Mouse (Mus musculus): Measurements from ENCODE around the gene Map10. TPM values are rescaled to one million over a fixed set of nuclear protein-coding genes. Genes with fewer than 3 reads are reported as not detected.
A peak's percentile ranks its signal among the peaks of the same experiment; 100 is the strongest.

The Map10 gene
- total RNA-seq, 2 experiments from 2014 or later, result 5.3 to 6.2 TPM

DNA sequence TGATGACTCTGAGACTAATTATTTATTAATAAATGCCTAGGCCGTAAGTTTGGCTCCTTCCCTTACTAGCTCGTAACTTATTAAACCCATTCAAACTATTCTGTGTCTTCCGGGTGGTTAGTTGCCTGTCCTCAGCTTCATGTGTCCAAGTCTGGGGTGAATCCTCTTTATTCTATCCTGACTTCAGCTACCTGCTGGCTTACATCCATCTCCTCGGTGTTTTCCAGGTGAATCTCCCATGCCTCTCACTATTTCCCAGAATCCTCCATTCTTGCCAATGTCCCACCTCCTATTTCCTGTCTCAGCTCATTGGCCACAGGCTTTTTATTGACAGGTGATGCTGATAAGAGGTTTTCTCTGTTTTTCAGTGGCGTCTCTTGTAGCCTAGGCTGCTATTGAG lies 39.6 kb downstream of the Map10 start:
- DNase-seq (ENCODE audit: low spot score in 2 of 2), result no peak

DNA sequence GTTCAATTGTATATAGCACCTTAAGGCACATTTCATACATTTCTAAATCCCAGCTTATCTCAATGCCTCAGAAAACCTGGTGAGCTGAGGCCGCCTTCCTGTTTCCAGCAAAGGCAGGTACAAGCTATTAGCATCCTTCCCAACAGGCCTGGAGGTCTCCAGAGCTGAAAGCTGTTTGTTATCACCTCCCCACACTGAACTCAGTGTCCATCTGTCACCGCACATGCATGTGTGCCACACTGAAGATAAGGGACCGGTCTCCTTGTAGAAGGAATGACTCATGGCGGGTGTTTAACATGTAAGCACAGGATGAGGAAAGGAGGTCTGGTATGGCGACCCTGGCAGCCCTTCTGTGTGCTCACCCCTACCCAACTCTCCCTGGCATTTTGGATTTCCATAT lies 41.9 kb downstream of the Map10 start:
- no peak for DNase-seq (ENCODE audit: low spot score in 2 of 2)

DNA sequence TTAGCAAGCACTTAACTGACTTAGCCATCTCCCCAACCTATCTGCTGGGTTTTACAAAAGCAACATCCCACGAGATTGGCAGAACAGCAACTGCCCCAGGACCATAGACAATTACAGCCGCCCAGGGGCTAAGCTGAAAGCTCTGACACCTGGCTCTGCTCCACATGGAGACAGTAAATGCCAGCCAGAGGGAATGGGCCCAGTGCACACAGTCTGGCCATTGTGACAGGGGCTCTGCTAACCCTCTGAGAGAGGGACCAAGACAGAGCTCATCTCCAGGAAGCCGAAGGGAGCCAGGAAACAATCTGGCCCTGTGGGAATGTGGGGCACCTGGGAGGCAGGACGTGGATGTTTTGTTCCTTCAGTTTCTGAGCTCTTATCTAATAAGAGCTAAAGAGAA lies 46.6 kb downstream of the Map10 start:
- DNase-seq (ENCODE audit: low spot score in 2 of 2), result no peak

DNA sequence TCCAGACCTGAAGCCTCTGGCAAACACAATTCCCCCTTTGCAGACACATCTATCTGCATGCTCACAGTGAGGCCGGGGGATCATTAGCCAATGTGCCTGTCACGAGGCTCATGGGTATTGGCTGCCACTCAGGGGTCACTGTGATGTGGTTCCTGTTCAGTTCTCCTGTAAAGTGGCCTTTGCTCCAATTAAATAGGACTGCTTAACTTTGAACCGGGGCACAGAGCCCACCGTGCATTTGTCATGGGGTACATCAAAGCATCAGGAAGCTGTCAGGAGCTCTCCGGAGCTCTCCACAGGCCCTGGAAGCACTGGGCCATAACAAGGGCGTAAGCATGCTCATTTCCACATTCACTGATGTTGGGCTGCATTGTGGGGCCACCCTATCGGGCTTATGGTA lies 47.0 kb downstream of the Map10 start:
- DNase-seq (ENCODE audit: low spot score in 2 of 2), result no peak

DNA sequence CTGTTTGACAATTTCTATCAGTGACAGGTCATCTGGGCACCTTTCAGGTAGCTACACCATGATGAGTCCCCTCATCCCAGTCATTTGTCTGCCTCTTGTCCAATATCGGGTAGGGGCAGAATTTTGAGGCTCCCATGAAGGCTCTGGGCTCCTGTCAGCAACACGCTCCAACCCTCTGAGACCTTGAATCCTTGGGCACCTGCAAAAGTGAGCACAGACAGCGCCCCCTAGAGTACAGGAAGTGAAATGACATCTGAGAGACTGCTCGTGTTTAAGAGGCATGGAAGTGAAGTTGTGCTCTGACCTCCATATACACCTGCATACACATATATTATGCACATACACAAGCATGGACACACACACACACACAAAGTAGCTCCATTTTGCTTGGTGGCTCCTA lies 49.3 kb downstream of the Map10 start:
- DNase-seq (ENCODE audit: low spot score in 2 of 2), result no peak

DNA sequence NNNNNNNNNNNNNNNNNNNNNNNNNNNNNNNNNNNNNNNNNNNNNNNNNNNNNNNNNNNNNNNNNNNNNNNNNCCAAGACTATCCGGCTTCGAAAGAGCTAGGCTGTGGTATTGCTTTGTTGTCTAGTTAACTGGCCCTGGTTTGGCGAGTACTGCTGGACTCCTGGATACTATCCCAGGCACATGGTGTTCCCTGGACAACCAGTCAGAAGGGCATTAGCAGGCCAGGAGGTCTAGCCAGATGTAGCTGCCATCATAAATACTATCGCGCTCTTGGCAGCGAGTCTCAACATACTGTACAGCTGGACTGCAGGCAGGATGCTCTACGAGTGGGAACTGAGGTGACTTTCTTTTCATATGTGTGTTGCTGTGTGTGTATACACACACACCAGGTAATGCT lies 53.1 kb downstream of the Map10 start:
- peak in 1 of 2 experiments; percentile 33 for DNase-seq (ENCODE audit: low spot score in 2 of 2)

Other genes with a start within 250 kb of the Map10 start
- gene Sipa1l2, start 100.0 kb upstream of the Map10 start, total RNA-seq (2021), result 10 to 100 TPM; 24.2 to 27.5 TPM
- gene Ntpcr, start 60.1 kb downstream of the Map10 start, total RNA-seq (2021), result 10 to 100 TPM; 23.2 to 24.5 TPM
- under 1 TPM; 0.59 to 0.88 TPM for gene Pcnx2, start 228.5 kb downstream of the Map10 start, total RNA-seq (2021)
- gene Map3k21, start 240.6 kb downstream of the Map10 start, total RNA-seq (2021), result under 1 TPM; 0.16 to 0.22 TPM

All from gastrocnemius, postnatal 4 days (tissue).